Mouse (Mus musculus) CD4-positive naive resting alpha-beta T cell, adult 57 days (primary cell): Measurements from ENCODE around the gene Snurf. TPM values are rescaled to one million over a fixed set of nuclear protein-coding genes. Genes with fewer than 3 reads are reported as not detected.

ENCODE experiments used
- total RNA-seq: library from RNA; stranded (reverse); gene quantifications from one replicate; pipeline ENCODE4 v1.2.4, GENCODE M21; 2023

The Snurf gene
- total RNA-seq: 9.8 TPM

GRCm38 (mm10) chr7:60004606-60005330 is at the start of gene Snurf, which contains the start of gene Gm38393:
Gene Snurf (minus strand): TSS chr7:60005049.
Gene Gm38393 (minus strand): TSS chr7:60005064.

Other genes with a start within 250 kb of the Snurf start
- gene Gm38393, start within 50 bp of the Snurf start, total RNA-seq: 0.65 TPM
- 1.3 TPM for gene Snrpn, start 135.2 kb upstream of the Snurf start, total RNA-seq